In the genomic region with DNA sequence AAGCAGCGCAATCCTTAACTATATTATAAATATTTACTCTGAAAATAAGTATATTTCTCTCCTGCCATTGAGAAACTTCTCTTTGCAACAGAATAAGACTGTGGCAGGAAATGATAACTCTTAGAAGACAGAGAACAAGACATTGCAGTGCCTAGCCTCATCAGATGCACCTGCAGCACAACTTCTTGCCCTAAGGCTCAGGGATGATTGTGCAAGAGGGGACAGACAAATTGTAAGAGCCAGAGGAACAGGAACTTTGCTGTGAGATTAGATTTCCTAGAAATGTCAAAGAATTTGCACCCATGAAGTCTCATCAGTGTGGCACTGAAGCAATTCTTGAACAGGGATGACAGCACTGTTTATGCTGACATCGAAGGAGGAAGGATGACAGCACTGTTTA, we compare ENCODE assay signal across 26 mouse cellular contexts.
DNase-seq lines count a peak whose midpoint lies in the region; ATAC-seq and TF ChIP-seq lines count a peak whose summit lies in the region.
"Had no signal": no experiment of that assay in that cellular context is flagged by ENCODE, and none has a peak within 500 bp of the region (broad histone marks: within the 10 kb centered on the region; RNA-seq: fewer than 3 reads in every experiment).

No protein-coding gene starts in this region.

- peaks cover 19% of the 10 kb centered on the region for H3K4me1 ChIP-seq in bone marrow macrophage, adult 2 months (ENCODE audit: control insufficient read depth, insufficient read depth, low read length)
- H3K4me1 ChIP-seq: embryonic facial prominence, embryonic 13.5 days; embryonic facial prominence, embryonic 15.5 days; forebrain, embryonic 10.5 days; forebrain, embryonic 12.5 days had no signal

- DNase-seq in thymus, adult 18-20 months, result no peak
- no peak for DNase-seq in cerebellum, adult 11-12 months
- DNase-seq in gastrocnemius, postnatal 25 days, result no peak
- DNase-seq: adrenal gland, adult 8-10 months; adrenal gland, postnatal 14 days; adrenal gland, postnatal 36 days; B cell, adult 2 months; cerebellum, adult 11 months; cerebellum, adult 2 months; cerebellum, adult 9-10 months; cerebellum, postnatal 10 days; cerebellum, postnatal 25 days; embryo, embryonic 11 days had no signal

- H3K27ac ChIP-seq in bone marrow macrophage, adult 2 months (ENCODE audit: insufficient read depth, low read depth, low read length), result peak overlapping the region; percentile 18
- H3K27ac ChIP-seq: embryonic facial prominence, embryonic 13.5 days; embryonic facial prominence, embryonic 15.5 days; forebrain, embryonic 10.5 days; forebrain, embryonic 12.5 days had no signal

- no peak for TF ChIP-seq POLR2A in bone marrow macrophage, adult 2 months (IDR thresholded peaks at IDR 0.05; ENCODE audit: borderline replicate concordance, low read depth, low read length)

- no peak overlapping the region for H3K4me3 ChIP-seq in bone marrow macrophage, adult 2 months (ENCODE audit: insufficient read depth, low read length)
- H3K4me3 ChIP-seq: embryonic facial prominence, embryonic 13.5 days; embryonic facial prominence, embryonic 15.5 days; erythroblast, embryonic 14.5 days; forebrain, embryonic 10.5 days; forebrain, embryonic 12.5 days had no signal

- peak; percentile 93 for ATAC-seq in granulocyte monocyte progenitor cell, adult 5-6 weeks (replicated peaks; ENCODE audit: poor library complexity, severe bottlenecking)
- peak; percentile 93 for ATAC-seq in megakaryocyte progenitor cell, adult 5-6 weeks (replicated peaks; ENCODE audit: poor library complexity)
- ATAC-seq: activated CD4-positive, CD25-positive, alpha-beta regulatory T cell, adult 4 months; CD4-positive, CD25-positive, alpha-beta regulatory T cell, adult 4 months; forebrain, embryonic 14.5 days; forebrain, embryonic 16.5 days; Patski had no signal

- TF ChIP-seq CTCF in bone marrow macrophage, adult 2 months (IDR thresholded peaks at IDR 0.05; ENCODE audit: low read depth, low read length), result no peak
